Mouse (Mus musculus) heart, embryonic 13.5 days (tissue): Measurements from ENCODE around the gene Hs2st1. TPM values are rescaled to one million over a fixed set of nuclear protein-coding genes. Genes with fewer than 3 reads are reported as not detected.
A peak's percentile ranks its signal among the peaks of the same experiment; 100 is the strongest.

Experiments used
- ATAC-seq: fragments of 200-750 bp; cut with Nextera tagmentation; 2 replicates; pipeline ENCODE4 v1.8.0; 2017; ENCODE audit warnings: moderate TSS enrichment; ENCODE audit not compliant: insufficient number of reproducible peaks, low FRiP score, low TSS enrichment; ENCODE audit errors: extremely low read depth
- H3K27ac ChIP-seq: fragments of 300-500 bp; sonication (generic); replicated peaks from 2 replicates; pipeline ENCODE4 v1.5.1; 2015; ENCODE audit warnings: moderate library complexity, mild to moderate bottlenecking, inconsistent platforms
- H3K27me3 ChIP-seq: fragments of 300-500 bp; sonication (generic); replicated peaks from 2 replicates; pipeline ENCODE4 v1.6.1; 2015; ENCODE audit warnings: mild to moderate bottlenecking, inconsistent platforms
- H3K36me3 ChIP-seq: fragments of 300-500 bp; sonication (generic); 2 replicates; pipeline ENCODE4 v1.6.1; 2015; ENCODE audit warnings: mild to moderate bottlenecking, inconsistent platforms
- H3K4me1 ChIP-seq: fragments of 300-500 bp; sonication (generic); 2 replicates; pipeline ENCODE4 v1.6.1; 2015; ENCODE audit warnings: inconsistent platforms
- H3K4me2 ChIP-seq: fragments of 300-500 bp; sonication (generic); 2 replicates; pipeline ENCODE4 v1.6.1; 2015; ENCODE audit warnings: inconsistent platforms, mild to moderate bottlenecking, moderate library complexity
- H3K4me3 ChIP-seq: fragments of 300-500 bp; sonication (generic); 2 replicates; pipeline ENCODE4 v1.5.1; 2015; ENCODE audit warnings: moderate library complexity, mild to moderate bottlenecking, inconsistent platforms
- H3K9ac ChIP-seq: fragments of 300-500 bp; sonication (generic); 2 replicates; pipeline ENCODE4 v1.6.1; 2015; ENCODE audit warnings: inconsistent platforms, mild to moderate bottlenecking, moderate library complexity
- H3K9me3 ChIP-seq: fragments of 300-500 bp; sonication (generic); 2 replicates; pipeline ENCODE4 v1.6.1; 2016; ENCODE audit warnings: inconsistent platforms
- WGBS: fragments of 180-500 bp; shearing (Covaris S2); methylation state at CpG from one replicate; pipeline ENCODE4 v1.1.7; 2015; ENCODE audit warnings: mixed read lengths; 5-methylcytosine and 5-hydroxymethylcytosine counted together
- polyA plus RNA-seq: library from polyadenylated mRNA; unstranded; fragments of >200 nt; fragmentation: Nextera tagmentation; extraction: Ambion mirVana; gene quantifications from 2 replicates; pipeline ENCODE4 v1.2.1, GENCODE M21; 2015

Gene Hs2st1
- polyA plus RNA-seq = 6.8 TPM in 2 replicates

DNA sequence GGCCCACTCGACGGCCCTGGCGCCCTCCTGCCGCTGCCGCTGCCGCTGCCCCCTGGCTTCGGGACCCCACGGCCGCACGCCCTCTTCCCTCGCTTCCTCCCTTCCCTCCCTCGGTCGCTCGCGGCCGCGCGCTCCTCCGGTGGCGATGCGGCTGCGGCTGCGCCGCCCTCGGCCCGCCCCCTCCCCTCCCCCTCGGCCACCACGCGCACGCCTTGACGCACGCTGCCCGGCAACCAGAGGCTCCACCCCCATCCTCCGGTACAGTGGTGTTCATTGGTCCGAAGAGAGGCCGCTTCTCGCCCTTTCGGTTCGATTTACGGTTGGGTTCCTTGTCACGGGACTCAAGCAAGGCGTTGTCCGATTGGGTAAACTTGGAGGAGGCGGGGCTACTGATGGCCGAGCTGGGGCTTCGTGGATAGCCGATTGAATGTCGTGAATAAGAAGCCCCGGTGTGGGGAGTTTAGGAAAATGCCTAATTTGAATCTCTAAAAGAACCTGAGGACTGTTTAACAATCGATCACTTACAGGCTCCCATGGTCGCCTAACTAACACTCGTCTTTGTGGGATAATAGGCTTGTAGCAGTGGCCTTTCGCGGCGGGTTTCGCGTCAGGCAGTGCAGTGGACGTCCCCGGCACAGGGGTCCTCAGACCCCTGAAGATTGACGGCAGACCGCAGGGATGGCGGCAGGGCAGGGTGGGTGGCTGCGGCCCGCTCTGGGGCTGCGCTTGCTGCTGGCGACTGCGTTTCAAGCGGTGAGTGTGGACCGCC, at the start of gene Hs2st1, which contains the start of gene Selenof:
Gene Hs2st1, minus strand, starts transcription at position 135 of the 769 bp plus-strand sequence.
Gene Selenof, plus strand, starts transcription at position 258 of the 769 bp plus-strand sequence.
- Histone ChIP-seq H3K4me1 (peaks cover 51% of the 10 kb centered on the region), H3K9ac (peak within 1 kb of the TSS; percentile 97), H3K9me3 (no peaks in the 10 kb centered on the region), H3K4me3 (peak within 1 kb of the TSS; percentile 91), H3K27ac (peak within 1 kb of the TSS; percentile 93), H3K36me3 (peaks cover 27% of the 10 kb centered on the region), H3K27me3 (no peaks in the 10 kb centered on the region), H3K4me2 (peak within 1 kb of the TSS; percentile 95)
- ATAC-seq = peak; percentile 98
- WGBS = under 1% methylated on average over 57 of the region's 69 CpGs

DNA sequence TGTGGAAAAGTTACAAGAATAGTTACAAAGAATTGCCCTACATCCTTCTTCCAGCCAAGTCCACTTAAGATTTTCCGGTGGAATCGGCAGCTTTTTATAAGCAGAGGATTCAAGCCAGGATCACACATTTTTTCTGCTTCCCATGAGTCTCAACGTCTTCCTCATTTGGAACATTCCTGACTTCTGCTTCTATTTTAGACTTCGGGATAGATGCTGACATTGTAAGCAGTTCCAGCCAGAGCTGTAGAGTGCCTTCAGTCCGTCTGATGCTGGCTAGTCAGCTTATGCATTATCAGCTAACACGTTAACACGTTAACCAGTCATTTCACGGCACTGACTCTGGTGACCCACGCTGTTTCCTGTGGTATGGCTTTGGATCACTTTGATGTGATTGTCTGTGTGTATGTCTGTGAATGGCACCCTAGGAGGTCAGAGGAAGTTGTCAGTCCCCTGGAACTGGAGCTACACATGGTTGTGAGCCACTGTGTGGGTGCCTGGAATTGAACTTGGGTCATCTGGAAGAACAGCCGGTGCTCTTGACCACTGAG, 47.7 kb upstream of the Hs2st1 start:
- Histone ChIP-seq H3K9me3 (peaks cover 12% of the 10 kb centered on the region; the same call in 1 of the 2 replicates), H3K27me3 (no peaks in the 10 kb centered on the region), H3K36me3 (no peaks in the 10 kb centered on the region), H3K4me3 (peak overlapping the region; percentile 21; the same call in 1 of the 2 replicates), H3K4me2 (peak overlapping the region; percentile 55), H3K4me1 (peaks cover 45% of the 10 kb centered on the region), H3K9ac (peak overlapping the region; percentile 58), H3K27ac (peak overlapping the region; percentile 68)
- 33% methylated on average over 10 of the region's 10 CpGs for WGBS
- no peak for ATAC-seq

DNA sequence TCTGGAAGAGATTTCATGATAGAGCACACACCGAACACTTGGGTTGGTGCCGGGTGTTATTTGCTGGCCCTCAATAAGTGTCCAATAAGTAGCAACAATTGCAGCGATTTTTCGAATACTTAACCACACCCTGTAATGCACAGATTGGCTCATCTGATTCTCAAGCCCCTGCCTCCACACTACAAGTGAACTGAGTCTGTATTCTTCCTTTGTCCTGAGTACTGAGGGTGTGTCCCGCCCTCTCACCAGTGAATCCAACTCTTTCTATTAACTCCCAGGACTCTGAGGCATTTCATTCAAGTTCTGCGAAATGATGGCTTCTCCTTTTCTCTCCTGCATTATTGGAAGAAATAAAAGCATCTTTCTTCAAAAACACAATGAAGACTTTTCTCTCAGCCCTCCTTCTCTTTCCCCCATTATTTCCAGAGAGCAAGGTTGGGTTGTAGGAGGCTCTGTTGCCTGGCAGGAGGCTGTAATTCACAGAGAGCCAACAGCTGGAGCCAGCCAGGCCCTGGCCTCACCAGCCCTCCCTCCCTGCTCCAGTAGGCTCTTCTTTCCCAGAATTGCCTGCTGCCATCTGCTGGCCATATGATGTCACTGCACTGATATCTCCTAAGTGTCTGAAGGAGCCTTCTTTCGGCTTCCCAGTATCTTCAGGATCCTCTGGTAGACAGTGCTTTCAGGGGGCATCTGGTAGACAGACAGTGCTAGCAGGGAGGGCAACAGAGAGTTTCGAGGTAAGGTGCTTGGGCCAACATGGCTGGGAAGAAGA, 46.9 kb upstream of the Hs2st1 start:
- Histone ChIP-seq H3K4me3 (no peak overlapping the region), H3K9ac (peak overlapping the region; percentile 58; the same call in 1 of the 2 replicates), H3K27me3 (no peaks in the 10 kb centered on the region), H3K36me3 (no peaks in the 10 kb centered on the region), H3K9me3 (peaks cover 6% of the 10 kb centered on the region; the same call in 1 of the 2 replicates), H3K27ac (peak overlapping the region; percentile 68), H3K4me1 (peaks cover 53% of the 10 kb centered on the region), H3K4me2 (peak overlapping the region; percentile 55)
- 72% methylated on average over 8 of the region's 8 CpGs for WGBS
- ATAC-seq = peak; percentile 51; the same call in 1 of the 2 replicates

DNA sequence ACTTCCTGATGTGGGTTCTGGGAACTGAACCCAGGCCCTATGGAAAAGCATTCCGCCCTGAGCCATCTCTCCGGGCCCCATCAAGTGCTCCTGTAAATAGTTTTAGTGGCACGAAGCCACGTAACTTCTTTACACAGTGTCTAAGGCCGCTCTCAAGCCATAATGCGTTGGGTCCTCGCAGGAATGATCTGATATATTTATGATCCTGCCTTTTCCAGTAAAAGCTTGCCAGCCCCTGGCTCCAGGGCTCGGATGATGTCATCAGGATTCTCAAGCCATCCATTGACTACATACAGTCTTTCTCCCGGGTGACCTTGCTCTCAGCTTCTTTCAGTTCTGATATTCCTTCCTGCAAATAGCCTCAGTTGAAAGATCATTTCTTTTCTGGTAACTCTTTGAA, 45.5 kb upstream of the Hs2st1 start:
- Histone ChIP-seq H3K27ac (peak overlapping the region; percentile 12; the same call in 1 of the 2 replicates), H3K27me3 (no peaks in the 10 kb centered on the region), H3K9ac (no peak overlapping the region), H3K36me3 (no peaks in the 10 kb centered on the region), H3K9me3 (peaks cover 6% of the 10 kb centered on the region; the same call in 1 of the 2 replicates), H3K4me3 (no peak overlapping the region), H3K4me2 (no peak overlapping the region), H3K4me1 (peaks cover 60% of the 10 kb centered on the region)
- 39% methylated on average over 9 of the region's 9 CpGs for WGBS
- ATAC-seq = no peak

DNA sequence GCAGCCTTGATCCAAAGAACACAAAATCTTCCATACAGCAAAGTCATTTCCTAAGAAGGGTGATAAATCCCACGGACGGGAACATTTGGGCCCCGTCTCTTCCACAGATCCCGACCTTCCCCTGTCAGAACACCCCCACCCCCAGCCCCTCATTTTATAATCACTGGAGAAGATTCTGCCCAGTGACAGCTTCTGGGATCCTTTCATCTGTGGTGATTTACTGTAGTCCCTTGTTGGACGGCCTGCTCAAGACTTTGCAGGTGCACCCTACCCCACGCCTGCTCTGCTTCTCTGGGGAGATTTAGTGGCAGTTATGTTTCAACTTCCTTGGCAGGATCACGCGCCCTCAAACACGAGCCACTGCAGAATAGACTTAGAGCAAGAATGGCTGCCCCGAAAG, 44.7 kb upstream of the Hs2st1 start:
- Histone ChIP-seq H3K9ac (no peak overlapping the region), H3K4me1 (peaks cover 60% of the 10 kb centered on the region), H3K9me3 (peaks cover 6% of the 10 kb centered on the region; the same call in 1 of the 2 replicates), H3K27me3 (no peaks in the 10 kb centered on the region), H3K4me3 (no peak overlapping the region), H3K36me3 (no peaks in the 10 kb centered on the region), H3K4me2 (no peak overlapping the region), H3K27ac (no peak overlapping the region)
- no peak for ATAC-seq
- WGBS = 73% methylated on average over 10 of the region's 10 CpGs

- Histone ChIP-seq H3K9ac (no peak overlapping the region), H3K4me2 (no peak overlapping the region), H3K4me3 (no peak overlapping the region), H3K27ac (no peak overlapping the region), H3K9me3 (peaks cover 6% of the 10 kb centered on the region; the same call in 1 of the 2 replicates), H3K27me3 (no peaks in the 10 kb centered on the region), H3K4me1 (peaks cover 60% of the 10 kb centered on the region), H3K36me3 (no peaks in the 10 kb centered on the region)
- ATAC-seq = no peak
- WGBS = 68% methylated on average over 6 of the region's 6 CpGs
These were observed 44.3 kb upstream of the Hs2st1 start for GRCm38 (mm10) chr3:144614277-144614676.

DNA sequence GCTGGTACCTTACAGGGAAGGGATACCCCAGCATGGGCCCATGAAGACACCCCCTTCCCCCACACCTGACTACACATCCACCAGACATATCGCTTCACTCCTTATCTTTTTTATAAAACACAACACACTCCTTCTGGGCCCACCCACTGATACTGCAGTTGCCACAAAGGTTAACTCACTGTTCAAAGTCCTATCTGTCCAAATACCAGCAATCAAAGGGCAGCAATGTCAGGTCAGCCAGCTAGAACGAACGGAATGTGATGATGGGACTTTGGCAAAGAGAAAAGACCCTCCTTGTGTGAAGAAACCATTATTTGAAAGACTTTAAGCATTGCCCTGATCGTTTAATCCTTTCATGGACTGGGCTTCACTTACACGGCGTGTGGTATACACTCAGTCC, 42.4 kb upstream of the Hs2st1 start:
- Histone ChIP-seq H3K4me2 (no peak overlapping the region), H3K9ac (no peak overlapping the region), H3K27ac (no peak overlapping the region), H3K9me3 (no peaks in the 10 kb centered on the region), H3K27me3 (no peaks in the 10 kb centered on the region), H3K4me3 (no peak overlapping the region), H3K36me3 (no peaks in the 10 kb centered on the region), H3K4me1 (peaks cover 51% of the 10 kb centered on the region)
- ATAC-seq = no peak
- 46% methylated on average over 6 of the region's 6 CpGs for WGBS

- Histone ChIP-seq H3K4me1 (peaks cover 45% of the 10 kb centered on the region), H3K36me3 (no peaks in the 10 kb centered on the region), H3K9ac (no peak overlapping the region), H3K27me3 (no peaks in the 10 kb centered on the region), H3K27ac (no peak overlapping the region), H3K4me3 (no peak overlapping the region), H3K4me2 (no peak overlapping the region), H3K9me3 (no peaks in the 10 kb centered on the region)
- 60% methylated on average over 8 of the region's 8 CpGs for WGBS
- ATAC-seq = no peak
These were observed 41.8 kb upstream of the Hs2st1 start for GRCm38 (mm10) chr3:144611626-144612271.

DNA sequence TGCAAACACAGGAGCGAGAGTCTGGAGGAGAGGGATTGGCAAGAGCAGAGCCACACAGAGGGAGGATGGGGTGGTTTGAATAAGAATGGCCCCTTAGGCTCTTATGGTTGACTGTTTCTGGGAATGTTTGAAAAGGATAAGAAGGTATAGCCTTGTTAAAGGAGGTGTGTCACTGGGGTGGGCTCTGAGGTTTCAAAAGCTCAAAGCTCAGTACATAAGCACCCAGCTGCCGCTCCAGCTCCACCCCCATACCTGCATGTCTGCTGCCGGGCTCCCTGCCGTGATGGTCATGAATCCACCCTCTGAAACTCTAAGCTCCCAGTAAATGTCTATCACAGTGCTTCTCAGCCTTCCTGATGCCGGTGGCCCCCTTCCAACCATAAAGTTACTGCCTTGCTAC, 40.8 kb upstream of the Hs2st1 start:
- H3K4me1 ChIP-seq = peaks cover 36% of the 10 kb centered on the region
- no peaks in the 10 kb centered on the region for H3K36me3 ChIP-seq
- no peak overlapping the region for H3K4me3 ChIP-seq
- H3K9me3 ChIP-seq = no peaks in the 10 kb centered on the region
- H3K9ac ChIP-seq = no peak overlapping the region
- 58% methylated on average over 5 of the region's 5 CpGs for WGBS
- no peak overlapping the region for H3K27ac ChIP-seq
- H3K4me2 ChIP-seq = no peak overlapping the region
- H3K27me3 ChIP-seq = no peaks in the 10 kb centered on the region
- ATAC-seq = no peak

DNA sequence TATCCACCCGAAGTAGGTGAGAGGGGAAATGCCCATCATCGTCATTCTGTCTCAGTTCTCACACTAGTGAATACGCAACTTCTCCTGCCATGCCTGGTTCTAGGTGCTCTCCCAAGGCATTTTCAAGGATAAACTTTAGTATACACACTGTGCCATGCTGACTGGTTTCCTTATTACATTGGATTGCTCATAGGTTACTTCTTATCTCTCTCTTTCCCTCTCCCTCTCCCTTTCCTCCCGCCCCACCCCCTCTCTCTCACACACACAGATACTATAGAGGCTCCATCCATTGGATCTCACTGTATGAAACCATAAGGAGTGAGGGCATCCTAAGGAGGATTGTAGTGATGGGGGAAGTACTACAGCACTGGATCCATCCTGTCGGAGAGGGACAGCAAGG, 38.1 kb upstream of the Hs2st1 start:
- Histone ChIP-seq H3K9ac (no peak overlapping the region), H3K4me1 (peaks cover 31% of the 10 kb centered on the region), H3K4me3 (no peak overlapping the region), H3K27ac (no peak overlapping the region), H3K9me3 (no peaks in the 10 kb centered on the region), H3K36me3 (no peaks in the 10 kb centered on the region), H3K27me3 (no peaks in the 10 kb centered on the region), H3K4me2 (no peak overlapping the region)
- no peak for ATAC-seq
- 89% methylated on average over 5 of the region's 5 CpGs for WGBS

DNA sequence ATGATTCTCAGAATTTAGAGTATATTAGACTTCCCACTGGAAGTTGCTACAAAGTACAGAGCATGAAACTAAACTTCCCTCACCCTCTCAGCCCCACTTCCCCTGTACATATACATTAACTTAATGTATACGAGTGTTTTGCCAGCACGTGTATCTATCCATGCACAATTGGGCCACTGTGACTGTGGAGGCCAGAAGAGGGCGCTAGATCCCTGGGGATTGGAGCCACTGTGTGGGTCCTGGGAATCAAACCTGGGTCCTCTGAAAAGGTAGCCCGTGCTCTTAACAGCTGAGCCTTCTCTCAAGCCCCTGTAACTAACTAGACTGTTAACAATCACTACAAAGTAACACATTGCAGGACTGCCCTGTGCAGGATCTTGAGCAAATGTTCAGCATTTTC, 36.5 kb upstream of the Hs2st1 start:
- no peaks in the 10 kb centered on the region for H3K27me3 ChIP-seq
- no peak overlapping the region for H3K27ac ChIP-seq
- no peaks in the 10 kb centered on the region for H3K9me3 ChIP-seq
- no peak overlapping the region for H3K4me2 ChIP-seq
- no peak overlapping the region for H3K9ac ChIP-seq
- no peaks in the 10 kb centered on the region for H3K36me3 ChIP-seq
- no peak overlapping the region for H3K4me3 ChIP-seq
- H3K4me1 ChIP-seq = peaks cover 26% of the 10 kb centered on the region
- WGBS = 77% methylated on average over 4 of the region's 4 CpGs
- ATAC-seq = no peak
